Mouse (Mus musculus): ENCODE results near the gene Kif22. TPM values are rescaled to one million over a fixed set of nuclear protein-coding genes. Genes with fewer than 3 reads are reported as not detected.

Kif22 gene
- polyA plus RNA-seq, 1 experiment from 2014 or later: 93.5 TPM

DNA sequence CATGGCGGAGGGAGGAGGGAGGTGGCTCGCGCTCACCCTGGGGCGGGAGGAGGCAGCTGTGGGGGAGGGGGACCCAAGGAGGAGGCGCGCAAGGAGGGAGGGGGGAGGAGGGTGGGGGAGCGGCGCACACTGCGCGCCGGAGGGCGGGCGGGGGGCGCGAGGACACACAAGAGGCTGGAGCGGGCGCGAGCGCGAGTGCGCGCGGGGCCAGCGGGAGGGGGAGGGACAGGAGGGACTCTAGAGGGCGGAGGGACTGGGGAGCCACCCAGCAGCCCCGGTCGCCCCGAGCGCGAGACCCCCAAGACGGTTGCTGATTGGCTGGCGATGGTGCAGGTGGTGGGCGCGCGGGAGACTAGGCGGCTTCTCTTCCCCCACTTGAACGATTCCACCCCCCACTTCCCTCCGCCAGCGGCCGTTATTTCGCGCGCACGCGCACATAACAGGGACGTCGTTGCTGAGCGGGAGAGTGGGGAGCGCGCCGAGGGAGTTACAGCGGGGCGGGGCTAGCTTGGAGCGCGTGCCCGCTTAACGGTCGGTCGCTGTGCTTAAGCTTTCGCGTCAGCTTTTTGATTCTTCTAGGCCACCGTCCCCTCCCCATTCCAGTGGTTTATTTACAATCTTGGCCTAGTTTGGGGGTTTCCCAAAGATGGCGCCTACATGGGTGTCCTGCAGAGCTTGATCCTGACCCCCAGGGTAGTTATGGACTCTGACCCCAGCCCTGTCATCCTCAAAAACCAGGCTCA is 15.1 kb downstream of the Kif22 start, which contains the start of gene Maz:
Gene Maz, minus strand, starts transcription at position 54 of the 743 bp plus-strand sequence.
- H3K36me3 ChIP-seq: peaks cover 36% of the 10 kb centered on the region
- WGBS: under 1% methylated on average over 59 of the region's 63 CpGs

DNA sequence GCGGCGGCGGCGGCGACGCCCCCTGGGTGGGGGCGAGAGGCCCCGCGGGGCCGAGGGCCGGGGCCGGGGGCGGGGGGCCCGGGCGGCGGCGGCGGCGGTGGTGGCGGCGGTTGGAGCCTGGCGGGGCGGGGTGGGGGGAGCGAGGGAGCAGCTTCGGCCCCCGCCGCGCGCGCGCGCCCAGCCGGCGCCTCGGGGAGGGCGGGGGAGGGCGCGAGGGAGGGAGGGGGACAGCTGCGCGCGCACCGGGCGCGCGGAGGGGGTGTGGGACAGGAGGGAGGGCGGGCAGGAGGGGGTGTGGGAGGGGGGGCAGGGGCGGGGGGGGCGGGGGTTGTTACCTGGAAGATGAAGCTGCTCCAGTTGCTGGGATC is 15.7 kb downstream of the Kif22 start:
- Histone ChIP-seq H3K4me2 (peak overlapping the region; percentile 87), H3K27ac (peak overlapping the region; percentile 98), H3K9me3 (no peaks in the 10 kb centered on the region), H3K4me3 (replicated peaks) (peak overlapping the region; percentile 91), H3K27me3 (replicated peaks) (no peaks in the 10 kb centered on the region), H3K9ac (peak overlapping the region; percentile 97), H3K36me3 (peaks cover 34% of the 10 kb centered on the region), H3K4me1 (peaks cover 40% of the 10 kb centered on the region)
- ATAC-seq (ENCODE audit: insufficient read depth, low FRiP score, low read depth): no peak; the same call in 1 of the 2 replicates
- WGBS: no CpG with 5 or more reads among the region's 48 CpGs

More for the DNA sequence above, 15.1 kb downstream of the Kif22 start, which contains the start of gene Maz:
- Histone ChIP-seq H3K4me1 (peaks cover 35% of the 10 kb centered on the region), H3K4me2 (peak within 1 kb of the TSS; percentile 87), H3K27ac (peak within 1 kb of the TSS; percentile 98), H3K9me3 (no peaks in the 10 kb centered on the region), H3K9ac (peak within 1 kb of the TSS; percentile 97), H3K27me3 (replicated peaks) (no peaks in the 10 kb centered on the region), H3K4me3 (replicated peaks) (peak within 1 kb of the TSS; percentile 91)
- ATAC-seq (ENCODE audit: insufficient read depth, low FRiP score, low read depth): peak; percentile 89

DNA sequence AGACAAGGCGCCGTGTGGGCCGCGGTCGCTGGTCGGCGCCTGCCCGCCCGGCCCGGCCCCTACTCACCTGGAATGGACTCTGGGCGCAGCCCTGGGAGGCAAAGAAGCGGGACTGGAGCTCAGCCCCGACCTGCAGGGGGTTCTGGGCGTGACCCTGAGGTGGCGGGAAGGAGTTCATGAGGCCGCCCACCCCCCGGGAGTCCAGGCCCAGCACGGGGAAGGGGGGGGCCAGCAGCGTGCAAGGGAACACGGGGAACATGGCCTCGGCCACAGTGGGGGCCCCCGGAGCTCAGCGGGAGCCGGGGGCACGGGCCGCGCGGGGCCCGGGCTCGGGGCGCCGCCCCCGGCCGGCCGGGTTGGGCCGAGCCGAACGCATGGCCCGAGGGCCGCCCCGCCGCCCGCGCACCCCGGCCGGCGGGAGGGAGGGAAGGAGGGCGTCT is 16.1 kb downstream of the Kif22 start:
- H3K4me3 ChIP-seq (replicated peaks): peak overlapping the region; percentile 91
- ATAC-seq (ENCODE audit: insufficient read depth, low FRiP score, low read depth): peak; percentile 12
- under 1% methylated on average over 39 of the region's 48 CpGs for WGBS

DNA sequence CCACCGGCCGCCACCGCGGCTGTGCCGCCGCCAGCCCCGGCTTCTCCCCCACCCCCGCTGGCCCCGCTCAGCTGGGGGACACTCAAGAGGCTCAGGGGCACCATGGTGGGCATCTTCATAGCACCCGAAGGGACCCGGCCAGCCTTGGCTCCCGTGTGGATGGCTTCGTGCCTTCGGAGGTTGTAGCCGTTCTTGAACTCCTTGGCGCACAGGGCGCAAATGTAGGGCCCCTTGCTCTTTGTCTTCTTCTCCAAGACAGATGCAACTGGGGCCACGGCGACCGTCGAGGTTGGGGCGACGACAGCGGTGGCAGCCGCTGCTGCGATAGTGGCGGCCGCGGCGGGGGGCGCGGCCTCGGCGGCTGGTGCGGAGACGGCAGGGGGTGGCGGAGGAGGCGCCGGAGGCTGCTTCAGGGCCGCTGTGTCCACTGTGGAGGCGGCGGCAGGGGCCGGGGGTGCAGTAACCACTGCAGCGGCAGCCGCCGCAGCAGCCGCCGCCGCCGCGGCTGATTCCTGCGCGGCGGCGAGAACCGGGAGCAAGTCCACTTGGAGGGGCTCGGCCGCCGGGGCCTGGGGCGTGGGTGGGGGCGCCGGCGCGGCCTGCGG is 16.6 kb downstream of the Kif22 start:
- Histone ChIP-seq H3K36me3 (peaks cover 25% of the 10 kb centered on the region), H3K9ac (peak overlapping the region; percentile 97), H3K27me3 (replicated peaks) (no peaks in the 10 kb centered on the region), H3K4me2 (peak overlapping the region; percentile 87), H3K9me3 (no peaks in the 10 kb centered on the region), H3K4me3 (replicated peaks) (peak overlapping the region; percentile 91), H3K27ac (peak overlapping the region; percentile 98), H3K4me1 (peaks cover 50% of the 10 kb centered on the region)
- ATAC-seq (ENCODE audit: insufficient read depth, low FRiP score, low read depth): no peak
- under 1% methylated on average over 63 of the region's 65 CpGs for WGBS

More for the DNA sequence above, 16.1 kb downstream of the Kif22 start:
- peaks cover 44% of the 10 kb centered on the region for H3K4me1 ChIP-seq
- H3K9me3 ChIP-seq: no peaks in the 10 kb centered on the region
- peak overlapping the region; percentile 98 for H3K27ac ChIP-seq
- no peaks in the 10 kb centered on the region for H3K27me3 ChIP-seq (replicated peaks)
- H3K36me3 ChIP-seq: peaks cover 30% of the 10 kb centered on the region
- H3K9ac ChIP-seq: peak overlapping the region; percentile 97
- H3K4me2 ChIP-seq: peak overlapping the region; percentile 87

DNA sequence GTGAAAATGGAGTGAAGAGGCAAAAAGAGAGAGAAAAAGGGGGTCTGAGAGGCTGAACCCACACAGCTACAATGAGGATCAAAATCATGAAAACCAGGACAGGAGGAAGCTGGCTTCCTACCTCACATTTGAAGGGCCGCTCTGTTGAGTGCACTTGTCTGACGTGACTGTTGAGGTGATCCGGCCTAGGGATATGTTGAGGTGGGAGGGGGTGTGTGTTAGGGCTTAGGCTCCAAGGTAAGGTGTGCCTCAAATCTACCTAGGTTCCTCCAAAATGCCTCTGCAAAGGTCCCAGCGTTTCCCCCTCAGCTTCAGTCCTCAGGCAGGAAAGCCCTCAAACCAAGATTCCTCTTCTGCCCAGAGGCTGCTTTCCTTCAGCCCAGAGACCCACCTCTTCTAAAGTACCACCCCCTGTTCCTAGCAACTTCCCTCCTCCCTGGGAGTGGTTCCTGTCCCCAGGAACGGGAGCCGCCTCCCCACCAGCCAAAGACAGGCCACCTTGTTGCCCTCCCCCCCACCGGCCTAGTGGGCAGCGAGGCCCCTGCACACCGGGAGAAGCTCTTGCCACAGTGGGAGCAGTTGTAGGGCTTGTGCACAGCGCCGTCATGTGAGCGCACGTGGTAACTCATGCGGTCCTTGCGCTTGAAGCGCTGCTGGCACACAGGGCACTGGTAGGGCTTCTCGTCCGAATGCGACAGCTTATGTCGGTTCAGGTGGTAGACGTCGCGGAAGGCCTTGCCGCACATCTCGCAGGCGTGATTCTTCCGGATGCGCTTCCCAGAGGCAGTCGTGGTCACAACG is 17.3 kb downstream of the Kif22 start:
- under 1% methylated on average over 30 of the region's 30 CpGs for WGBS
- no peaks in the 10 kb centered on the region for H3K27me3 ChIP-seq (replicated peaks)
- peak overlapping the region; percentile 91 for H3K4me3 ChIP-seq (replicated peaks)
- peak overlapping the region; percentile 97 for H3K9ac ChIP-seq
- peak; percentile 16 for ATAC-seq (ENCODE audit: insufficient read depth, low FRiP score, low read depth)
- peak overlapping the region; percentile 98 for H3K27ac ChIP-seq
- no peaks in the 10 kb centered on the region for H3K9me3 ChIP-seq
- peaks cover 54% of the 10 kb centered on the region for H3K4me1 ChIP-seq
- H3K4me2 ChIP-seq: peak overlapping the region; percentile 87
- peaks cover 19% of the 10 kb centered on the region for H3K36me3 ChIP-seq

DNA sequence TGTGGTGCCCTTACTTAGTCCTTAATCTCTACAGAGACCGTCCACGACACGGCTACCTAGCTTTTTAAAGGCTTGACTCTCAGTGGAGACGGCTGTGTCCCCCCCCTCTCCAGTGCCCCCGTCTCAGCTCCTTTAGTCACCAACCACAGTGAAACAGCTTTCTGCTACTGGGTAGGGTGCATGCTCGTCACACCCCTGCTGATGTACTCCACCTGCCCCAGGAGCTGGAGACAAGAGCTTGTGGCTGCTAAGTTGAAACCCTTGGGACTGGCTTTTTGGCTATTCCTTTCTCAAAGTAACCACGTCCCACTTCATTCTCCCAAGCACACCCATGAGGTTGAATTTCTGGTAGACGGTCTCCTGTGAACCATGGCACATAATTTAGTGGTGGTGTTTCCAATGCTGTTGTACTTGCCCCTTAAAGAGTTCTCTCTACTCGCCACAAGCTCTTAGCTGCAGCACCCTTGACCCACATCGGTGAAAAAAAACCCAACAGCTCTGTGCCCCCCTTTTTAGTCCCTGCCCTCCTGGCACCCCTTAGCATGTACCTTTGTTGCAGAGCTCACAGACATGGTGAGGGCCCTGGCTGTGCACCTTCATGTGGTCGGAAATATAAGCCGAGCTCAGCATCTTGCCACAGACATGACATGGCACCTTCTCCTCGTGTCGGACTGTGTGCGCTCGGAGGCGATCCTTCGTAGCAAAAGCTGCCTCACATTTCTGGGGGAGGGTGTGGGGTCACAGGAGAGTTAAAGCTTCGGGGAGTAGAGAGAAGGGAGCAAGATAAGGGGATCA is 18.2 kb downstream of the Kif22 start:
- no peaks in the 10 kb centered on the region for H3K9me3 ChIP-seq
- WGBS: 18% methylated on average over 19 of the region's 19 CpGs
- ATAC-seq (ENCODE audit: insufficient read depth, low FRiP score, low read depth): no peak
- H3K4me3 ChIP-seq (replicated peaks): peak overlapping the region; percentile 91
- H3K27me3 ChIP-seq (replicated peaks): no peaks in the 10 kb centered on the region
- H3K4me1 ChIP-seq: peaks cover 62% of the 10 kb centered on the region
- H3K27ac ChIP-seq: peak overlapping the region; percentile 98
- peak overlapping the region; percentile 97 for H3K9ac ChIP-seq
- peaks cover 17% of the 10 kb centered on the region for H3K36me3 ChIP-seq
- H3K4me2 ChIP-seq: peak overlapping the region; percentile 87

DNA sequence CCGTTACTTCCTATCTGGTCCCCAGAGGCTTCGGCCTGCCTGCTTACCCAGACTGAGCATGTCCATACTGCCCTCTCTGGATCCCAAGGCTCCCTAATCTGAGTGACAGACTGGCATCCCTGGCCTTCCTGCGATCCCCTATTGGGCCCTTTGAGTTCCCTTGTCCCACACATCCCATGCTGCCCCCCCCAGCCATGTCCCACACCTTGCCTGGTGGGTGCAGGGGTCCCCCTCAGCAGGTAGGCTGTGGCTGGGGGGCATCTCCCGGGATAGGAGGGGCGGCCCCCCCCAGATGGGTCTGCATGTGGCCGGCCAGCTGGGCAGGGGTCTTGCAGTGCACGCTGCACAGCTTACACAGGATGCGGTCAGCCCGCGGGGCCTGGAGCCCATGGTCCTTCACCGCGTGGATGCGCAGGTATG is 19.0 kb downstream of the Kif22 start:
- H3K9ac ChIP-seq: no peak overlapping the region
- H3K4me1 ChIP-seq: peaks cover 70% of the 10 kb centered on the region
- peaks cover 16% of the 10 kb centered on the region for H3K36me3 ChIP-seq
- peak overlapping the region; percentile 91; the same call in 1 of the 2 replicates for H3K4me3 ChIP-seq (replicated peaks)
- H3K27me3 ChIP-seq (replicated peaks): no peaks in the 10 kb centered on the region
- no peak overlapping the region for H3K27ac ChIP-seq
- ATAC-seq (ENCODE audit: insufficient read depth, low FRiP score, low read depth): no peak
- WGBS: 67% methylated on average over 13 of the region's 13 CpGs
- no peaks in the 10 kb centered on the region for H3K9me3 ChIP-seq
- peak overlapping the region; percentile 87 for H3K4me2 ChIP-seq

DNA sequence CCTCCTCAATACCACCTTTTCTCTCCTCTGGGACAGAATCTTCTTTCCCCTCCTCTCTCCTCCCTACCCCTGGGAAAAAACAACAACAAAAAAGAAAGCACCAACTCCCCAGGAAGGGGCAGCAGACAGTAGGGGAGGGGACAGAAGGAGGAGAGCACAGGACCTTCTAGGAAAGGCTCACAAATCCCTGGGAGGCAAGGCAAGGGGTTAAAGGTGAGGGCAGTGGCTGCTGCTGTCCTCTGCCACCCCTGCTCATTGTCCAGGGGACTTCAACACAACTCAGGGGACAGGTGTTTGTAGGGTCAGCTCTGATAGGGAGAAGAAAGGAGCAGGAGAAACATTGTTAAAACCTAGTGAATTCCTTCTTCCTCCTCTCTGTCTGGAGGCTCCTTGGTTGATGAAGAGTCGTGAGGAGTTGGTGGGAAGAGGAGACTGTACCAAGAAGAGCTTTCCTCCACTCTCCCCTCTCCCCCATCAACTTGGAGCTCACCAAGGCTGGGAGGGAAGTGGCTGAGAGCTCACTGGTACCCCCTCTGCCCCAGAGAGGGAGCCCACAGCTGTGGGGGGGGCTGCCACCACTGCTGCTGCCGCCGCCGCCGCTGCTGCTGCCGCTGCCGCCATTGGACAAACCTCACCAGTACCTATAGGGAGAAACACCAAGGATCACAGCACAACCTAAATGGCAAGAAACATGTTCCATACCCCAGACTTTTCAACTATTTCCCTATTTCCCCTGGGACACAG is 19.6 kb downstream of the Kif22 start:
- Histone ChIP-seq H3K27me3 (replicated peaks) (no peaks in the 10 kb centered on the region), H3K27ac (no peak overlapping the region), H3K4me1 (peaks cover 68% of the 10 kb centered on the region), H3K9me3 (no peaks in the 10 kb centered on the region), H3K4me3 (replicated peaks) (no peak overlapping the region), H3K9ac (no peak overlapping the region), H3K36me3 (peaks cover 16% of the 10 kb centered on the region), H3K4me2 (peak overlapping the region; percentile 87)
- 74% methylated on average over 7 of the region's 7 CpGs for WGBS
- no peak for ATAC-seq (ENCODE audit: insufficient read depth, low FRiP score, low read depth)

DNA sequence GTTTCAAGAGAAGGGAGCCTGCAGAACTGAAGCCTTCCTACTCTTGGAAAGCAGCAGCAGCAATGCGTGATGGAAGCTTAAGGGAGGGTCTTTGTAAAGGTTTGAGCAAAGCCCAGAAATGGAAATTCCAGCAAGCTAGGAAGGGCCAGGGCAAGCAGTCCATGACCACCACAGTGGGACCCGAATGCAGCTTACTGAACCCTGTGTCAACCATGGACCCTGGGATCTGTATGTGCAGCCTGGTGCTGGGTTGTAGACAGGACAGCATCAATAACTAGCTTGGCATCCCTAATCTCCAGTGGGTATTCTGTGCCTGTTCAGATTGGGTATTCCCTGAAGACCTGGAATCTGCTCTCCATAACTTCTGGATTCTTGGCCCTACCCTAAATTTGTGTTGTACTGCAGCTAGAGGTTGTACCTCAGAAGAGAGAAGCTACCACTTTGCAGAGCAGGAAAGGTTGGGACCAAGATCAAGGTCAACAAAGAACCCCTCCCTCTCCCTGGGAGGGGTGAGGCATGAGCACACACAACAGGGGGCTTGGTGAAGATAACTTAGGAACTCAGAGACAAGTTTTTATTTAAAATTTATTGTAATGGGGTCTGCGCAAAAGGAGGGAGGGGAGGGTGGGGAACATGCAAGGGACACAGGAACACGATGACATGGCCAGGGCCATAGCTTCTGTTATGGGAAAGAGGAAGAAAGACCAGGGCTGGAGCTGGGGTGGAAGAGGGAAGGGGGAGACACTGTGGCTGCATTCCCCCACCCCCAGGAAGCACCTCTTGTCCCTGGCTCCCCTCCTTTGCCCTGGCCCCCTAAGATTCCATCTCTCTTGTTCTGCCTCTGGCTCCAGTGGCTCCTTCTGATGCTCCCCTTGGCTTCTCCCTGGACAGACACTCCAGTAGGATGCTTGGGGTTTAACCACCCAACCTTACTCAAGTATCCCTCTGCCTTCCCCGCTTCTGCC is 20.4 kb downstream of the Kif22 start:
- H3K4me3 ChIP-seq (replicated peaks): peak overlapping the region; percentile 54
- peak overlapping the region; percentile 35; the same call in 1 of the 2 replicates for H3K9ac ChIP-seq
- no peak for ATAC-seq (ENCODE audit: insufficient read depth, low FRiP score, low read depth)
- H3K4me1 ChIP-seq: peaks cover 67% of the 10 kb centered on the region
- no peaks in the 10 kb centered on the region for H3K27me3 ChIP-seq (replicated peaks)
- peak overlapping the region; percentile 85 for H3K4me2 ChIP-seq
- 46% methylated on average over 5 of the region's 5 CpGs for WGBS
- H3K36me3 ChIP-seq: peaks cover 16% of the 10 kb centered on the region
- peak overlapping the region; percentile 86 for H3K27ac ChIP-seq
- no peaks in the 10 kb centered on the region for H3K9me3 ChIP-seq

Measured in stomach, embryonic 15.5 days (tissue).